Mouse (Mus musculus): ENCODE measurements around the gene Nek10.

GRCm38 (mm10) chr14:14927559-14927958 lies 124.3 kb downstream of the Nek10 start:
- no peak for TF ChIP-seq POLR2A (IDR thresholded peaks at IDR 0.05; ENCODE audit: borderline replicate concordance, control insufficient read depth, low read depth, low read length)
- no peak for TF ChIP-seq CTCF (IDR thresholded peaks at IDR 0.05; ENCODE audit: control insufficient read depth, insufficient read depth, low read length)

Measured in bone marrow, adult 2 months (tissue).